Mouse (Mus musculus) right cerebral cortex, postnatal 4 days (tissue): ENCODE data around the gene Nudcd3.
A peak's percentile ranks its signal among the peaks of the same experiment; 100 is the strongest.

Experiments used
- DNase-seq: peaks from one replicate; pipeline ENCODE4 v3.0.0-alpha.2; 2022

The Nudcd3 gene

DNA sequence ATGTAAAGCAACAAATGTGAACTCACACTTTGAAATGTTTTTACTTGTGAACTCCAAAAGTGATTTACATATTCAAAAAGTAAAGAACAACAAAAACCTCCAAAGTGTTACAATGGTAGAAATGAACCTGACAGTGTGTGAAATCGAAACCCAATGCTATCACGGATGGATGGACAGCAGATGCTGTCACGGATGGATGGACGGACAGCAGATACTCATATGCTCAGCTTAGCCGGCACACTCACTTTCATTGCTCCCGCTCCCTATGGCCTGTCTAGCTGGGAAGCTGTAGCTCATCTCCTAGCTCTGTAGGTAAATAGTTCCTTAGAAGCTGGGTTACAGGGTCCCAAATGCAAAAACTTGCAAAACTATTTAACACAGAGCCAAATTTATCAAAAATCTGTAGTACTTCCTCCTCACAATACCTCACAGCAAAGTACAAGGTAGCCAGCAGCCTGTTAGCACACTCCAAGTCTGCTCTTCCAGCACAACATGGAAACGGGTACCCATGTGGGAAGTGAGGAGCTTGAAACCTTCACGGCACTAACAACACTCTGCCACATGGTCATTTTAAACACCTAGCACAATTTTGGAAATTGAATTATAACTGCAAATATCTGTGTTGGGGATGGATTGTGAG, 22.3 kb downstream of the Nudcd3 start:
- DNase-seq = no peak

DNA sequence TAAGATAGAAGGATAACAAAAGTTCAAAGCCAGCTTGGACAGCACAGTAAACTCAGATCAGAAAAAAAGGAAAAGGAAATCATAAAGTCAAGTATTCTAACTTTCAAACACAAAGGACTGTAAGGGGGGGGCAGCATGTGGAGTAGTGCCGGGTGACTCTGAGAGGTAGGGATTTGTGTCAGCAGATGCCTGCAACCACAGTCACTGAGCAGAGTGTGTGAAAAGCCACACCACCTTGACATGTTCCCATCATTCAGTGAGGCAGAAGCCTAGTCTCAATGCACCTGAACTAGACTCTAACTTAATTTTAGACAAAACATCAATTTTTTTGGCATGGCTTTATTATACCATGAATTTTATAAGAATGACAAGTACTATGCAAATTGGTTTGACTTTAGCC, 24.7 kb downstream of the Nudcd3 start:
- no peak for DNase-seq

GRCm38 (mm10) chr11:6174719-6175118, 25.5 kb downstream of the Nudcd3 start:
- DNase-seq = no peak

GRCm38 (mm10) chr11:6169041-6169663, 31.1 kb downstream of the Nudcd3 start:
- no peak for DNase-seq

DNA sequence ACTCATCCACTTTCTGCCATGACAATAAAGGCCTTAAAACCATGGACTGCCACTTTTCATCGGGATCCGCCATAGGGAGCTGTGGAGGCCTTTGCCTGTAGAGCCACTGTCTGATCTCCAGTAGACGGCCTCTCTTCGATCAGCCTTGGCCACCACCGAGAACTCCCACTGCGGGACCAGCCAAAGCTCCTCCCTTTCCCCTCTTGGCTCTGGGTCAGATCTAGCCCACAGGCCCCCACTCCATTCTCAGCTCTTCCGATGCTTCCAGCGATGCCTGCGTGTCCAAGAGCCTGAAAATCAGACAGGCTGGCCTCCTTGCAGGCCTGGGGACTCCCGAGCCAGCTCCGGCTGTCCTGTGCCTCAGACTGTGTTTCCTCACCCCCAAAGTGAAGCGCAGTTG, 33.9 kb downstream of the Nudcd3 start:
- DNase-seq = no peak

DNA sequence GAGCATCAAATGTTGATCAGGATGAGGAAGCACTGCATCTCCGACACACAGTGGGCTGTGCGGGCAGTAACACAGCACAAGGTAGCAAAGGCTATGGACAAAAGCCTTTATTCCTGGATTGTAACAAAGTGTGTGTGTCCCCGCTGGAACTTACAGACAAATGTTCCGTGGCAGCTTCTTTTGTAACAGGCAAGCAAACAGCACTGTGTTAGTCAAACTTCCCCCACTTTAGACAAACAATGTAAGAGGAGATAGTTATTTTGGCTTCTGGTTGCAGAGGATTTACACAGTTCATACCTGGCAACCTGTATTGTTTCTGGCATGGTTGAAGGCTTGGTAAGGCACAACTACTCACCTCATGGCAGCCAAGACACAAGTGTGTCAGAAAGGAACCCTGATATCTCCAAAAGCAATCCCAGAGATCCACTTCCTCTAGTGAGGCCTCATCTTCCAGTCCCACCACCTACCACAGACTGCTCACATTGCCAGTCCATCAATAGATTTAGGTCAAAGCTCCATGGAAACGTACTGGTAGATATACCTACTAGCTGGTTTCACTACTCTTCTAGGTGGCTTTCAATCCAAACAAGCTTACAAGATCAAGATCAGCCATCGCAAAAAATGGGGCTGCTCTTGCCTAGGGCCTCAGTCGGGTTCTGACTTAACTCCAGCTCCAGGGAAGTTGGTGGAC, 34.7 kb downstream of the Nudcd3 start:
- no peak for DNase-seq

DNA sequence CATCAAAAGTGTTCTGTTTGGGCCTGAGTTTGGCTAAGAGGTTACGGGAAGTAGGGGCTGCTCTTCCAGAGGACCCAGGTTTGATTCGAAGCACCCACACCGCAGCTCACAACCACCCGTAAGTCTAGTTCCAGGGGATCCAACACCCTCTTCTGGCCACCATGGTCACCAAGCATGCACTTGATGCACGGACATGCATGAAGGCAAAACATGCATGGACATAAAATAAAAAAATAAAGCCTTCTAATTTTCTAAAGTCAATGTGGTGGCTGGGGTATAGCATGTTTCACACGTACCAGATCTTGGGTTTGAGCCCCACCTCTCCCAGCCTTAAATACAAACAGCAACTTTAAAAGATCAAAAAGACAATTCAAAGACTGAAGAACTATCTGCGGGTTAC, 35.4 kb downstream of the Nudcd3 start:
- no peak for DNase-seq

DNA sequence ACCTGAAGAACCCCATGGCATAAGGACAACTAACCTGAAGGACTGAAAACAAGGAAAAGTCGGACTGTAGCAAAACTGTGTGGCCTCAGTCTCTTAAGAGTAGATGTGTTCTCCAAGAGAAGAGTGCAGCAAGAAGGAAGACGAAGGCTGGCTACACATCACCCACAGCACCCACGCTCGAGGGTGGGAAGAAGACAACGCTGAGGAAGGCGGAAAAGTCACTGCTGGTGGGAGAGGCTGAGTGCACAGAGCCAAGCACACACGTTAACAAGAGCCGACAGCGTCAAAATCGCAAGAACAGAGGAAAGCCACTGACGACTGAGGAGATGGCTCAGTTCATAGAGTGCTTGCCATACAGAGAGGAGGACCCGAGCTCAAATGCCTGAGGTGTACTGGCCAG, 36.5 kb downstream of the Nudcd3 start:
- no peak for DNase-seq

- DNase-seq = no peak
Observed at GRCm38 (mm10) chr11:6163062-6163461, 37.2 kb downstream of the Nudcd3 start.

DNA sequence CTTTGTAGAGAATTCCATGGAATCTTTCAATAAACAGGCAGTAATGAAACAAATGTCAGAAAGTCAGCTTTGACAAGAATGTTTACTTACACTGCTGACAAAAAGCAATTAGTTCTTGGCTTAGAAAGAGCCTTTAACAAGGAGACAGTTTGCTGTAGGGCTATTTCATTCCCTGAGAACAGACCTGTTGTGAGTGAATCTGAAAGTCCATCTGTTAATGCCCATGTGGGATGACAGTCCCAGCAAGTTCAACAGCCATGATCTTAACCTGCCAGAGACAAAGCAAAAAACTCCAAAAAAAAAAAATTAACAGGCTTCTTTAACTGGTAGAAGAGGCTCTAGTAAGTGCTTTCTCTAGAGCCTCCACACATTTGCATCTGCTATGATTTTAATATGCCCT, 38.7 kb downstream of the Nudcd3 start:
- no peak for DNase-seq

DNA sequence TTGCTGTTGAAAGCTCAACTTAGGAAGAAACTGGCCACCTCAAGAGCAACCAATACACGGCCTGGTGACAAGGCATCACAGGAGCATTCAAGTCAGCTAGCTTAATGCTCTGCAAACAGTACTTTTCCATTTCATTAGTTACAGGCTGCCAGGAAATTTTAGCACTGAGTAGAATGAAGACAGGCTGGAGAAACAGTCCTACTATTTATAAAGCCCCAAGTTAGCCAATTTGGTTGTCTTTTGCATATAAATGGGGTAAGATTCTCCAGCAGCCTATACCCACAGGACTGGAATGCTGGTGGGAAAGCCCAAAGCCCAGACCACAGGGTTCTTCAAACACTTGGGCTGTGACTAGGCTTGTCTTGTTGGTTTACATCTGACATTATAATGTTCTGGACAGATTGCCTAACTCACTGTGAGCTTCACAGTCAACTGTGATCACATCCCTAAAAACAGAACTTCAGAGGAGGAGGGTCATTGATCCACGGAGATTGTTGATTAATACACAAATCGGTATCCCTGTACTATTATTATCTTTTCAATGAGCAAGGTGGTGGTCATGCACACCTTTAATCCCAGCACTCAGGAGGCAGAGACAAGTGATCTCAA, 39.4 kb downstream of the Nudcd3 start:
- DNase-seq = no peak

- no peak for DNase-seq
Observed at GRCm38 (mm10) chr11:6159704-6160275, 40.4 kb downstream of the Nudcd3 start.

DNA sequence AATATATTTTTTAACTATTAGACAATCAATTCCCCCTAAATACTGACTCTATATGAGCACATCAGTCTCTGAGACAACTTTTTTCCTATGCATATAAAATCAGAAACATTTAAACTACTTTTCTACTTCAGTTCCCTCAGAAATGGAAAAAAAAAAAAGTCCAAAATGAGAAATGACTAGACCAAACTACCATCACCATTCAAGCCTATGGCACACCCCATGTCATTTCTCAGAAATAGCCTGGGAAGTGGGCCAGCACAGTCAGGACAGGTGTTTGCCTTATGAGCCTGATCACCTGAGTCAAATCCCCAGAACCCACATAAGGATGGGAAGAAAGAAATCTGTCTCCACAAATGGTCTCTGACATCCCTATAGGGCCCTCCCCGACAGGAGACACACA, 41.7 kb downstream of the Nudcd3 start:
- DNase-seq = no peak

DNA sequence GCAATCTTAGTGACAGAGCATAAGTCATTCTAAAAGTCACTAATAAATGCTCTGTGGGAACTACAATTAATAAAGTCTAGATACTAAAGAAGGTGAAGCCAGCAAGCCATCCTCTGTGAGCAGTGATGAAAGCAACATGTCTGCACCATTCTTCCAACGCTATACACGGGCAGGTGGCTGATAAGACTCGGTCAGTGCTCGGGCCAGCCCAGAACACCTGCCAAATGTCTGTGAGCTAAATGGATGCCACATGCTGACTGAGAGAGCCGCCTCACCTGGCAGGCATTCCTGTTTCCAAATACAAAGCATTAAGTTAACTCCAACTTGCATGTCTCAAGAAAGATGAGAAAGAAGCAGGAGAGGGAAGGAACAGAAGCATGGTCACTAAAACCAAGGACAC, 43.1 kb downstream of the Nudcd3 start:
- DNase-seq = no peak

DNA sequence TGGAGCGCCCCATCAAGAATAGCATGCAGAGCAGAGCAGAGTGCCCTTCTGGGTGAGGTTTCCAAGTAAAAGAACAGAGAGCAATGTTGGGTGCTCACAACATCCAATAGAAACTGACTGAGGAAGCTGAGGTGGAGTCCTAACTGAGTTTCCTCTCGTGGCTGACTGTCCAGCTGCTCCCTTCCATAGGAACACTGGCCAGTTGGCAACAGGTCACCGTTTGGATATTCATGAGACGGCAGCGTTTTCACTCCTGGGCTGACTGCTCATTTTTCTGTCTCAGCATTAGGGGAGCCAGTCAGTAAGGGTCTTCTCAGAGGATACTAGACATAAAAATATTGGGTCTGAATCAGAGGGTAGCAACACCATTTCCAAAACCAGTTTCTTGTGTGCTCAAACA, 43.6 kb downstream of the Nudcd3 start:
- no peak for DNase-seq

GRCm38 (mm10) chr11:6154211-6154701, 46.0 kb downstream of the Nudcd3 start:
- no peak for DNase-seq

DNA sequence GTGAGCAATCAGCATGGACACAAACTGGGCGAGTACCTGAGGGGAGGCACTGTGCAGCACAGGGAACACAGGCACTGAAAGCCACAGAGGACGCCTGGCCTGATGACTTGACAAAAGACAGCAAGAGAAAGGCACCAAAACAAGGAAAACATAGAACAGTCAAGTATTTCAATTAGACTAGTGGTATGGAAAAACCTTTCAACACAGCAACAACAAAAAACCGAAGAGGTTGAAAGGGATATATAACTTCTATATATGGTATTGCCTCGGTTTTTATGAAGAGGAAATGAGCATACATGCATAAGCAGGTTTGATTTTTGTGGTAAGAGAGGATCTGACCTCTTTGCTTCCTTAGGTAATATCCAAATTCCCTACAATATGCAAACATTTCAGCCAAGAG, 47.4 kb downstream of the Nudcd3 start:
- DNase-seq = no peak

GRCm38 (mm10) chr11:6138233-6138950, 61.8 kb downstream of the Nudcd3 start:
- DNase-seq = no peak

GRCm38 (mm10) chr11:6132886-6133285, 67.3 kb downstream of the Nudcd3 start:
- DNase-seq = no peak

DNA sequence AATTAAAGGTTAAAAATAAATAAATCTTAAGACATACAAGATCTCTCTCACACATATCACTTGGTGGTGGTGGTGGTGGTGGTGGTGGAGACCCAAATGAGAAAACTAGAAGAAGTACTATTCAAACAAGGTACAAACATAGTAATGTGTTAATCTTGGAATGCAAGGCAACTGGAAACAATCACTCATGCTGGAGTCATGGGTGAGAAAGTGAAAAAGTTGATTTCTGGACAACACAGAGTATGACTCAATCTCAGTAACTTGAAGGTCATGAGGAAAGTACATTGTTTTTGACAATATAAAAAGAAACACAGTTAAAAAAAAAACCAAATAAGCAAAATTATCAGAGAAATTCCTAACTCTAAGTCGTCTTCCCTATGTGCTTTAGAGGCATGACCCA, 69.6 kb downstream of the Nudcd3 start:
- DNase-seq = no peak

- DNase-seq = no peak
Observed at GRCm38 (mm10) chr11:6123605-6124120, 76.6 kb downstream of the Nudcd3 start.

DNA sequence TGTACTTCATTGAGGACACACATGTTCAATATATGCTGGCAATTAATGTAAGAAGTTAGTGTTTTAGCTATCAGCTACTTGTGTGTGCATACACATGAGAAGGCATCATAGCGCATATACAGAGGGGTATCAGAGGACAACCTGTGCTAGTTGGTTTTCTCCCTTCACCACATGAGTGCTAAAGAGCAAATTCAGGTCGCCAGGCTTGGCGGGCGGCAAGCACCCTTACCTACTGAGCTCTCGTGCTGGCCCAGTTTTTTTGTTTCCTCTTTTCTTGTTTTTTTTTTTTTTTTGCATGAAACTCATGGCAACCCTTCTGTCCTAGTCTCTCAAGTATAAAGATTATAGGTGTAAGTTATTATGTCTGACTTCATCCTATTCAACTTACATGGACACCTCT, 77.6 kb downstream of the Nudcd3 start:
- no peak for DNase-seq

DNA sequence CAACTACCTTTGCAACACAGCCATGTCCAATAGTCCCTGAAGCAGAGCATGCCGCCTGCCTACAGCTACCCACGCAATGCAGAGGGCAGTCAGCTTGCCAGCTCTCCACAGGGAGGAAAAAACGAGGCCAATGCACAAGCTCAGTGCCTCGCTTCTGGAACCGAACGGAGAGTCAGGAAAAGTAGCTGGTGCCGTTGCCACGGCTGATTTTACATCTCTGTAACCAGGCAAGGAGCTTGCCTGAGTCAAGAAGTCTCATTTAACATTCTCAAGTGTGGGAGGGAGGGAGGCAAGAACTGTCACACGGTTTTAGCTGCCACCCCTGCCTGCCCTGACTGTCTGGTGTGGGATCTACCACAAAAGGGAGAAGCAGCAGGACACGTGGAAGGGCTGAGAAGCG, 79.6 kb downstream of the Nudcd3 start:
- DNase-seq = peak; percentile 31
